Mouse (Mus musculus): Measurements from ENCODE around the gene Atxn1l. TPM values are rescaled to one million over a fixed set of nuclear protein-coding genes. Genes with fewer than 3 reads are reported as not detected.

Gene Atxn1l
- polyA plus RNA-seq, 1 experiment from 2014 or later = 6.4 TPM

DNA sequence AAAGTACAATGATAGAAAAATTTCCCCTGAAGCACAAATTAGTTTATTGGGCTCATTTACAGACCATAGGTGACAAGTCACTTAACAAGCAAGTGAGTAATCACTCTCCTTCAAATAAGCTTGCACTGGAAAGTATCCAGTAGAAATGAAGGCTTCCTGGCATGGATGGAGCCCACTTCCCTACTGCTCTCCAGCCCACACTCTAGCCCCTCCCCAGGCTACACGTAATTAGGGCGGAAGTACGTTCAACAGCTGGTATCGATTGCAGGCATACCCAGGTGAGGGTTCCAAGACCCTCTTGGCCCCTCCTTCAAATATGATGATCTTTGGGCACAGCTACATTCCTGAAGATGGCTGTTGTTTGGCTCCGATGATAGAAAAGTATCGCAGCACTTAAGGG lies 43.4 kb downstream of the Atxn1l start:
- H3K4me2 ChIP-seq (ENCODE audit: low read depth, severe bottlenecking) = peak overlapping the region; percentile 85; the same call in 1 of the 2 replicates
- peak; percentile 26 for DNase-seq (ENCODE audit: low spot score)

DNA sequence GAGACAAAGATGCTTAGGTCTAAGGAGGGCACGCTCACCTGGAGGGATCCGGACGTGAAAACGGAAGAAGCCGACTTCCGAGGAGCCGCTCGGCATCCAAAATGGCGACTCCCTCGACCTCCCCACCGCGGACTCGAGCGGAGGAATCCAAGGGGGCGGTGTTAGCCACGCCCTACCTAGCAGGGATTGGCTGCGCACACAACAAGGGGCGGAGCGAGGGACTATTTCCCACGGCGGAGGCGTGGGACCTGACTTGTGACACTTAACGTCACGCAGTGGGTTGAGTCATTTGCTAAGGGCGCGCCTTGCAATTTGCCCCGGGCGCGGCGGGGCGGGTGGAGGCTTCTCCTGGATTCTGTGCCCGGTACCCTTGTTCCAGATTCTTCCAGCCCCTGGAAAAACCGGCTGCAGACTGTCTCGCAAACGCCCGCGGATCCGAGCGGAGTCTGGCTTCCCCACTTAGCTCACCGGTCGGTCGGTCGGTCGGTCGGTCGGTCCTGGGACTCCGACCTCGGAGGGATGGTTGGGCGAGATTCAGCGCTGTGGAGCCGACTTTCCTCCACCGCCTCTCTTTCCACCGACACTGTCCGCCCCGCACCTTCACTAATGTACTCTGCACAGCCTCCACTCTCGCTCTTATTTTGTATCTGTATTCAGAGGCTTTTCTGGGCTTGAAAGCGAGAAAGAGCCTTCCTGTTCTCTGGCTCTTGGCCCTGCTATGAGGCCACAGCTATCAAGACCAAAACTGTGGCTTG lies 44.2 kb downstream of the Atxn1l start, which contains the start of gene Ist1:
Gene Ist1, minus strand, starts transcription at position 115 of the 755 bp plus-strand sequence.
- ATAC-seq (ENCODE audit: insufficient number of reproducible peaks, low FRiP score, low TSS enrichment, low read depth) (peak; percentile 96), DNase-seq (ENCODE audit: low spot score) (peak; percentile 100)
- Histone ChIP-seq H3K36me3 (ENCODE audit: control insufficient read depth, insufficient read depth, low read length) (no peaks in the 10 kb centered on the region), H3K27me3 (ENCODE audit: control insufficient read depth, insufficient read depth, low read length) (no peaks in the 10 kb centered on the region), H3K9ac (ENCODE audit: low read length) (peak within 1 kb of the TSS; percentile 87), H3K4me2 (ENCODE audit: low read depth, severe bottlenecking) (peak within 1 kb of the TSS; percentile 85), H3K9me3 (ENCODE audit: control insufficient read depth, low read length) (no peaks in the 10 kb centered on the region), H3K4me3 (ENCODE audit: low read depth, low read length) (peak within 1 kb of the TSS; percentile 86), H3K27ac (replicated peaks; ENCODE audit: low read depth, low read length) (peak within 1 kb of the TSS; percentile 64; the same call in 1 of the 2 replicates), H3K4me1 (ENCODE audit: control insufficient read depth, insufficient read depth, low read length) (peaks cover 13% of the 10 kb centered on the region)
- 1% methylated on average over 57 of the region's 57 CpGs for WGBS

More for the DNA sequence above, 43.4 kb downstream of the Atxn1l start:
- H3K27ac ChIP-seq (replicated peaks; ENCODE audit: low read depth, low read length) = no peak overlapping the region
- no peak overlapping the region for H3K9ac ChIP-seq (ENCODE audit: low read length)
- no peaks in the 10 kb centered on the region for H3K36me3 ChIP-seq (ENCODE audit: control insufficient read depth, insufficient read depth, low read length)
- WGBS = 37% methylated on average over 6 of the region's 6 CpGs
- no peaks in the 10 kb centered on the region for H3K27me3 ChIP-seq (ENCODE audit: control insufficient read depth, insufficient read depth, low read length)
- no peak for ATAC-seq (ENCODE audit: insufficient number of reproducible peaks, low FRiP score, low TSS enrichment, low read depth)
- H3K9me3 ChIP-seq (ENCODE audit: control insufficient read depth, low read length) = no peaks in the 10 kb centered on the region
- peaks cover 13% of the 10 kb centered on the region for H3K4me1 ChIP-seq (ENCODE audit: control insufficient read depth, insufficient read depth, low read length)
- no peak overlapping the region for H3K4me3 ChIP-seq (ENCODE audit: low read depth, low read length)

DNA sequence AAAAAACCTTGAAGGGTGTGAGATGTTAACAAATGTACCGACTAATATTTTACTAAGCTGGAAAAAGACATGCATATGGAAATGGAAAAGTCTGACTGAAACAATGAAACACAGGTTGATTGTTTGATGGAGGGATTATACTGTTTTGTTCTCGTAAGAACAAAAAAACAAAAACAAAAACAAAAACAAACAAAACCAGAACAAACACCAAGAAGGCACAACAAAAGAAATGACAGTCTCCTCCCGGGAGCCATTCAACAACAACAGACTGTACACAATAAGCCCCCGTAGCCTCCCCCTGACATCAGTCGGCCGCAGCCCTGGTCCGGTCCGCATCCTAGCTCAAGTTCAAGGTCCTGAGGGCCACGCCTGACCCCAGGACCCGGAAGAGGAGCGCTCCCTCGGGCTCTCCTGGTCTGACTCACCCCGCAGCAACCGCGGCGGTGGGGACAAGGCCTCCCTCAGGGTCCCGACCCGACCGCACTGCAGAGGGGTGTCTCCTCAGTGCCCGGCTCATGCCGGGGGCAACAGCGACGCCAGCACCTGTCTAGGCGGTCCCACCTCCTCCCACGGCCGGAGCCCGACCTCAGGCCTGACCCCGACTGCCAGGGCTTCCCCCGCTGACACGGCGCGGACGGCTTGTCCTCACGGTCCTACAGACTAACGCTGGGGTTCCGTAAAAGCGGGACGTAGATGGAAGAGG lies 44.9 kb downstream of the Atxn1l start:
- no peaks in the 10 kb centered on the region for H3K36me3 ChIP-seq (ENCODE audit: control insufficient read depth, insufficient read depth, low read length)
- H3K27ac ChIP-seq (replicated peaks; ENCODE audit: low read depth, low read length) = peak overlapping the region; percentile 64; the same call in 1 of the 2 replicates
- ATAC-seq (ENCODE audit: insufficient number of reproducible peaks, low FRiP score, low TSS enrichment, low read depth) (peak; percentile 61), DNase-seq (ENCODE audit: low spot score) (no peak)
- peak overlapping the region; percentile 85 for H3K4me2 ChIP-seq (ENCODE audit: low read depth, severe bottlenecking)
- no peaks in the 10 kb centered on the region for H3K9me3 ChIP-seq (ENCODE audit: control insufficient read depth, low read length)
- H3K4me1 ChIP-seq (ENCODE audit: control insufficient read depth, insufficient read depth, low read length) = peaks cover 13% of the 10 kb centered on the region
- peak overlapping the region; percentile 87 for H3K9ac ChIP-seq (ENCODE audit: low read length)
- peak overlapping the region; percentile 86 for H3K4me3 ChIP-seq (ENCODE audit: low read depth, low read length)
- H3K27me3 ChIP-seq (ENCODE audit: control insufficient read depth, insufficient read depth, low read length) = no peaks in the 10 kb centered on the region
- under 1% methylated on average over 38 of the region's 38 CpGs for WGBS

DNA sequence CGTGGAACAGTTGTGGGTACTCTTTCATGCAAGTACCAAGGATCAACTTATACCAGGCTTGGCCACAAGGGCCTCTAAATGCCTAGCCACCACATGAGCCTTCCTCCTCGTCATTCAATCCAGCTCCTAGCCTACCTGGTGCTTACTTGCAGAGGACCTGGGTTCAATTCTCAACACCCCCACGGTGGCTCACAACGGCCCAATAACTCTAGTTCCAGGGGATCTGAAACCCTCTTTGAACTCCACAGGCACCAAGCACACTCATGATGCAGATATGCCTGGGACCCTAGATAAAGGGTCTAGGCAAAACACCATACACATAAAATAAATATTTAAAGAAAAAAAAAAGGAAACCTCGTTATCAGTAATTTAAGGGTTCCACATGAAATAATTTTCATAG lies 45.8 kb downstream of the Atxn1l start:
- DNase-seq (ENCODE audit: low spot score) = peak; percentile 50
- H3K36me3 ChIP-seq (ENCODE audit: control insufficient read depth, insufficient read depth, low read length) = no peaks in the 10 kb centered on the region
- peak overlapping the region; percentile 86 for H3K4me3 ChIP-seq (ENCODE audit: low read depth, low read length)
- H3K27ac ChIP-seq (replicated peaks; ENCODE audit: low read depth, low read length) = no peak overlapping the region
- H3K9me3 ChIP-seq (ENCODE audit: control insufficient read depth, low read length) = no peaks in the 10 kb centered on the region
- H3K4me2 ChIP-seq (ENCODE audit: low read depth, severe bottlenecking) = peak overlapping the region; percentile 85
- H3K27me3 ChIP-seq (ENCODE audit: control insufficient read depth, insufficient read depth, low read length) = no peaks in the 10 kb centered on the region
- ATAC-seq (ENCODE audit: insufficient number of reproducible peaks, low FRiP score, low TSS enrichment, low read depth) = no peak
- H3K9ac ChIP-seq (ENCODE audit: low read length) = no peak overlapping the region; the same call in 1 of the 2 replicates
- 60% methylated on average over 5 of the region's 5 CpGs for WGBS
- peaks cover 13% of the 10 kb centered on the region for H3K4me1 ChIP-seq (ENCODE audit: control insufficient read depth, insufficient read depth, low read length)

DNA sequence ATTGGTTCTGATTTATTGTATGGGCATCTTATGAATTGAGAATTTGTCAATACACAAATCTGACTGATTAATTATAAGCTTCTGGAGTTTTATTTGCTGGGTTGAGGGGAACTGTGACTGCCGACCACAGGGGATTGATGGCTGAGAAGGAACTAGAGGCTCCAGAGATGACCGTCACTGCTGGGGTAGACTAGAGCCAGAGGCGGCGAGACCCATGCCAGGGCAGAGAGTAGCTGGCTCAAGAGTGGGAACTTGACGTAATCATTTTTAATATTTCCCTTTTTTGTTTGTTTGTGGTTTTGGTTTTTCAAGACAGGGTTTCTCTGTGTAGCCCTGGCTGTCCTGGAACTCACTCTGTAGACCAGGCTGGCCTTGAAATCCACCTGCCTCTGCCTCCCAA lies 50.3 kb downstream of the Atxn1l start:
- H3K9ac ChIP-seq (ENCODE audit: low read length) = no peak overlapping the region
- H3K27ac ChIP-seq (replicated peaks; ENCODE audit: low read depth, low read length) = no peak overlapping the region
- no peaks in the 10 kb centered on the region for H3K27me3 ChIP-seq (ENCODE audit: control insufficient read depth, insufficient read depth, low read length)
- no peaks in the 10 kb centered on the region for H3K9me3 ChIP-seq (ENCODE audit: control insufficient read depth, low read length)
- DNase-seq (ENCODE audit: low spot score) (no peak), ATAC-seq (ENCODE audit: insufficient number of reproducible peaks, low FRiP score, low TSS enrichment, low read depth) (no peak)
- H3K4me3 ChIP-seq (ENCODE audit: low read depth, low read length) = no peak overlapping the region
- peaks cover 3% of the 10 kb centered on the region for H3K36me3 ChIP-seq (ENCODE audit: control insufficient read depth, insufficient read depth, low read length)
- no peak overlapping the region for H3K4me2 ChIP-seq (ENCODE audit: low read depth, severe bottlenecking)
- peaks cover 13% of the 10 kb centered on the region for H3K4me1 ChIP-seq (ENCODE audit: control insufficient read depth, insufficient read depth, low read length)
- WGBS = 96% methylated on average over 5 of the region's 5 CpGs

DNA sequence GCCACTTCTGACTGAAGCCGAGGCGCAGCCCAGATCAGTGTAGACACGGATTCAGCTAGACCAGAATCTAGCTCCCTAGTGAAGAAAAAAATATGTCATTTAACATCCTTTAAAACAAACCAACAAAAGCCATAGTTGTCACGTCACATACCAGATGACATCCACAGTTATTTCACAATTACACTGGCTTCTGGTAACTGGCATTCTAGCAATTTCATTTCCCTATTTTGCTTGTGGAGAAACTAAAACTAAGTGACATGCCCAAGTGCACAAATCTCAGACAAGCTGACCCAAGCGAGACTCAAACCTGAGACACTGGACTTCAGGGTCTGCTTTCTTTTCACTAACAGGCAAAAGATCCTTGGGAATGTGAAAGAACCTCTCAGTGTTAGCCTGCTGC lies 55.4 kb downstream of the Atxn1l start:
- H3K36me3 ChIP-seq (ENCODE audit: control insufficient read depth, insufficient read depth, low read length) = peaks cover 27% of the 10 kb centered on the region
- no peak overlapping the region for H3K4me3 ChIP-seq (ENCODE audit: low read depth, low read length)
- H3K27ac ChIP-seq (replicated peaks; ENCODE audit: low read depth, low read length) = no peak overlapping the region
- no peaks in the 10 kb centered on the region for H3K9me3 ChIP-seq (ENCODE audit: control insufficient read depth, low read length)
- DNase-seq (ENCODE audit: low spot score) (no peak), ATAC-seq (ENCODE audit: insufficient number of reproducible peaks, low FRiP score, low TSS enrichment, low read depth) (no peak)
- WGBS = 97% methylated on average over 5 of the region's 5 CpGs
- H3K4me2 ChIP-seq (ENCODE audit: low read depth, severe bottlenecking) = no peak overlapping the region
- H3K4me1 ChIP-seq (ENCODE audit: control insufficient read depth, insufficient read depth, low read length) = no peaks in the 10 kb centered on the region
- H3K9ac ChIP-seq (ENCODE audit: low read length) = no peak overlapping the region
- H3K27me3 ChIP-seq (ENCODE audit: control insufficient read depth, insufficient read depth, low read length) = no peaks in the 10 kb centered on the region

DNA sequence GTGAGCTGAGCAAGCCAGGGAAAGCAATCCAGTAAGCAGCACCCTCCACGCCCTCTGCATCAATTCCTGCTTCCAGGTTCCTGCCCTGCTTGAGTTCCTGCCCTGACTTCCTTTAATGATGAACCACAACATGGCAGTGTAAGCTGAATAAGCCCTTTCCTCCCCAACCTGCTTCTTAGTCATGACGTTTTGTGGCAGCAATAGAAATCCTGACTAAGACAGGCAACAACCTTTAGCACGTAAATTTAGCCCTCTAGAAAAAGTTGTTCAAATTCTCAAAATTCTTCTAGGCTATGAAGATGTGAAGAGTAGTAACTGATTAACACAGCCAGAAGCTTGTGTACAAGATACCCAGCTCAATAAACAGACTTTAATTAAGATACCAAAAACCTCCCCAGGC lies 56.0 kb downstream of the Atxn1l start:
- Histone ChIP-seq H3K27ac (replicated peaks; ENCODE audit: low read depth, low read length) (no peak overlapping the region), H3K4me2 (ENCODE audit: low read depth, severe bottlenecking) (no peak overlapping the region), H3K4me1 (ENCODE audit: control insufficient read depth, insufficient read depth, low read length) (no peaks in the 10 kb centered on the region), H3K27me3 (ENCODE audit: control insufficient read depth, insufficient read depth, low read length) (no peaks in the 10 kb centered on the region), H3K36me3 (ENCODE audit: control insufficient read depth, insufficient read depth, low read length) (peaks cover 27% of the 10 kb centered on the region), H3K9me3 (ENCODE audit: control insufficient read depth, low read length) (no peaks in the 10 kb centered on the region), H3K9ac (ENCODE audit: low read length) (no peak overlapping the region), H3K4me3 (ENCODE audit: low read depth, low read length) (no peak overlapping the region)
- WGBS = 88% methylated on average over 3 of the region's 3 CpGs
- ATAC-seq (ENCODE audit: insufficient number of reproducible peaks, low FRiP score, low TSS enrichment, low read depth) (no peak), DNase-seq (ENCODE audit: low spot score) (no peak)

All from limb, embryonic 11.5 days (tissue).